Comparison of ENCODE assay signal across 30 mouse cellular contexts in the genomic region with DNA sequence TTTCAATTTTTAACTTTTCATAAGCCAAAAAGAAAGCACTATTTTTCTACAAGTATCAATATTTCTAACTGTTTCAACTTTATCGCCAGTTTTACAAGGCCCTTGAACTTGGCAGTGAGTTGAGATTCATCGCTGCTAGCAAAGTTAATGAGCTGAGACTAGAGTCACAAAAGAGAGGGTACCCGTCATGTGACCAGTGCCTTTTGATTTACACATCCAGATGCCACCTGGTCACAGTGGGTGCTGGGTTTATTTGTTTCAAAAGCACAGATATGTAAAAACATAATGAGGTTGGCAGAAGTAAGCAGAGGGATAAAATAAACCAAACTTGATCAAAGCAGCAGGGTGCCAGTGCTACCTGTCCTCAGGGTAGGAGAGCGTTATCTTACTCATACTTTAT.
DNase-seq lines count a peak whose midpoint lies in the region; ATAC-seq and TF ChIP-seq lines count a peak whose summit lies in the region.
"Had no signal": no experiment of that assay in that cellular context is flagged by ENCODE, and none has a peak within 500 bp of the region (broad histone marks: within the 10 kb centered on the region; RNA-seq: fewer than 3 reads in every experiment).

No protein-coding gene starts in this region.

- H3K27ac ChIP-seq in heart, embryonic 12.5 days (ENCODE audit: poor library complexity, severe bottlenecking): 0 out of 2 replicates have a peak overlapping the region, but pooled peaks have one; percentile 75
- no peak overlapping the region for H3K27ac ChIP-seq in heart, embryonic 11.5 days (ENCODE audit: low read depth, low read length)
- H3K27ac ChIP-seq in heart, postnatal 0 days (ENCODE audit: low read depth): 0 out of 2 replicates have a peak overlapping the region, but pooled peaks have one; percentile 16
- 0 out of 2 replicates have a peak overlapping the region, but pooled peaks have one; percentile 27 for H3K27ac ChIP-seq in brown adipose tissue, adult 24 weeks (replicated peaks; ENCODE audit: low read depth, low read length)
- H3K27ac ChIP-seq in limb, embryonic 10.5 days: 0 out of 2 replicates have a peak overlapping the region, but pooled peaks have one; percentile 71
- H3K27ac ChIP-seq in midbrain, embryonic 13.5 days: no peak overlapping the region
- H3K27ac ChIP-seq: forebrain, embryonic 12.5 days; hindbrain, embryonic 13.5 days; left cerebral cortex, adult 2 months; liver, embryonic 14.5 days; midbrain, embryonic 15.5 days; neural tube, embryonic 15.5 days had no signal

- no peak overlapping the region for H3K4me3 ChIP-seq in heart, embryonic 12.5 days
- H3K4me3 ChIP-seq in heart, embryonic 11.5 days (ENCODE audit: low read depth, low read length): no peak overlapping the region
- H3K4me3 ChIP-seq in heart, postnatal 0 days (ENCODE audit: low read depth, low read length): no peak overlapping the region
- no peak overlapping the region for H3K4me3 ChIP-seq in brown adipose tissue, adult 24 weeks (ENCODE audit: insufficient read depth, low read depth, low read length)
- no peak overlapping the region for H3K4me3 ChIP-seq in limb, embryonic 10.5 days
- H3K4me3 ChIP-seq in midbrain, embryonic 13.5 days (replicated peaks): no peak overlapping the region
- H3K4me3 ChIP-seq: forebrain, embryonic 12.5 days; hindbrain, embryonic 13.5 days; left cerebral cortex, adult 2 months; midbrain, embryonic 15.5 days; neural tube, embryonic 15.5 days had no signal

- H3K4me1 ChIP-seq in heart, embryonic 12.5 days (replicated peaks): peaks cover 47% of the 10 kb centered on the region
- H3K4me1 ChIP-seq in heart, embryonic 11.5 days (ENCODE audit: control insufficient read depth, insufficient read depth, low read length): peaks cover 24% of the 10 kb centered on the region
- peaks cover 20% of the 10 kb centered on the region for H3K4me1 ChIP-seq in heart, postnatal 0 days (ENCODE audit: control insufficient read depth, insufficient read depth)
- peaks cover 5% of the 10 kb centered on the region for H3K4me1 ChIP-seq in brown adipose tissue, adult 24 weeks (ENCODE audit: control insufficient read depth, insufficient read depth, insufficient read length, low read length)
- peaks cover 48% of the 10 kb centered on the region for H3K4me1 ChIP-seq in limb, embryonic 10.5 days
- peaks cover 35% of the 10 kb centered on the region for H3K4me1 ChIP-seq in midbrain, embryonic 13.5 days (replicated peaks)

- no peak for ATAC-seq in heart, embryonic 12.5 days (ENCODE audit: insufficient number of reproducible peaks, low FRiP score)
- ATAC-seq in heart, embryonic 11.5 days (replicated peaks; ENCODE audit: insufficient number of reproducible peaks, low FRiP score, low TSS enrichment): no peak
- ATAC-seq in heart, postnatal 0 days (ENCODE audit: insufficient read depth, low read depth): no peak
- ATAC-seq in granulocyte monocyte progenitor cell, adult 5-6 weeks (replicated peaks; ENCODE audit: poor library complexity, severe bottlenecking): no peak
- ATAC-seq in midbrain, embryonic 13.5 days: no peak
- ATAC-seq: forebrain, postnatal 0 days; midbrain, embryonic 15.5 days had no signal

- no peak for TF ChIP-seq EP300 in heart, postnatal 0 days (IDR thresholded peaks at IDR 0.05; ENCODE audit: low read depth)

- WGBS in heart, embryonic 12.5 days: 85% methylated on average over 4 of the region's 4 CpGs
- 78% methylated on average over 4 of the region's 4 CpGs for WGBS in heart, embryonic 11.5 days (ENCODE audit: insufficient replicate concordance)
- WGBS in heart, postnatal 0 days: 80% methylated on average over 4 of the region's 4 CpGs
- 50% methylated on average over 4 of the region's 4 CpGs for WGBS in limb, embryonic 10.5 days
- WGBS in midbrain, embryonic 13.5 days: 79% methylated on average over 4 of the region's 4 CpGs

- peaks cover 86% of the 10 kb centered on the region for H3K36me3 ChIP-seq in heart, embryonic 12.5 days
- H3K36me3 ChIP-seq in heart, embryonic 11.5 days (ENCODE audit: control insufficient read depth, insufficient read depth, low read length): peaks cover 38% of the 10 kb centered on the region
- H3K36me3 ChIP-seq in heart, postnatal 0 days (replicated peaks; ENCODE audit: control insufficient read depth, insufficient read depth, low read length): peaks cover 79% of the 10 kb centered on the region
- no peaks in the 10 kb centered on the region for H3K36me3 ChIP-seq in limb, embryonic 10.5 days
- no peaks in the 10 kb centered on the region for H3K36me3 ChIP-seq in midbrain, embryonic 13.5 days
- H3K36me3 ChIP-seq: forebrain, embryonic 12.5 days; G1E; hindbrain, embryonic 13.5 days; midbrain, embryonic 15.5 days; neural tube, embryonic 15.5 days had no signal

- no peaks in the 10 kb centered on the region for H3K9me3 ChIP-seq in heart, embryonic 12.5 days (replicated peaks)
- no peaks in the 10 kb centered on the region for H3K9me3 ChIP-seq in heart, embryonic 11.5 days (replicated peaks; ENCODE audit: control insufficient read depth, low read length)
- no peaks in the 10 kb centered on the region for H3K9me3 ChIP-seq in heart, postnatal 0 days (replicated peaks; ENCODE audit: control insufficient read depth, low read length)
- H3K9me3 ChIP-seq in limb, embryonic 10.5 days (replicated peaks): no peaks in the 10 kb centered on the region
- H3K9me3 ChIP-seq in midbrain, embryonic 13.5 days: no peaks in the 10 kb centered on the region
- H3K9me3 ChIP-seq: forebrain, embryonic 12.5 days; hindbrain, embryonic 13.5 days; midbrain, embryonic 15.5 days; neural tube, embryonic 15.5 days had no signal

- H3K4me2 ChIP-seq in heart, embryonic 12.5 days: no peak overlapping the region
- H3K4me2 ChIP-seq in heart, embryonic 11.5 days: no peak overlapping the region
- no peak overlapping the region for H3K4me2 ChIP-seq in heart, postnatal 0 days (ENCODE audit: low read depth, low read length)
- no peak overlapping the region for H3K4me2 ChIP-seq in midbrain, embryonic 13.5 days (replicated peaks)
- H3K4me2 ChIP-seq: forebrain, embryonic 12.5 days; hindbrain, embryonic 13.5 days; lung, embryonic 14.5 days; midbrain, embryonic 15.5 days; neural tube, embryonic 15.5 days had no signal

- H3K9ac ChIP-seq in heart, embryonic 12.5 days: no peak overlapping the region
- no peak overlapping the region for H3K9ac ChIP-seq in heart, embryonic 11.5 days (ENCODE audit: low read depth, low read length)
- H3K9ac ChIP-seq in heart, postnatal 0 days (replicated peaks; ENCODE audit: low read depth, low read length): no peak overlapping the region
- H3K9ac ChIP-seq in midbrain, embryonic 13.5 days (replicated peaks): no peak overlapping the region
- H3K9ac ChIP-seq: forebrain, embryonic 12.5 days; forebrain, postnatal 0 days; hindbrain, embryonic 13.5 days; liver, embryonic 14.5 days; lung, embryonic 14.5 days; midbrain, embryonic 15.5 days; neural tube, embryonic 15.5 days had no signal

- H3K27me3 ChIP-seq in heart, embryonic 12.5 days (replicated peaks): no peaks in the 10 kb centered on the region
- no peaks in the 10 kb centered on the region for H3K27me3 ChIP-seq in heart, embryonic 11.5 days (ENCODE audit: control insufficient read depth, insufficient read depth, low read length)
- H3K27me3 ChIP-seq in heart, postnatal 0 days (ENCODE audit: control insufficient read depth, insufficient read depth, low read length): no peaks in the 10 kb centered on the region
- H3K27me3 ChIP-seq in limb, embryonic 10.5 days (ENCODE audit: low read depth, poor library complexity, severe bottlenecking): no peaks in the 10 kb centered on the region
- no peaks in the 10 kb centered on the region for H3K27me3 ChIP-seq in midbrain, embryonic 13.5 days
- H3K27me3 ChIP-seq: forebrain, embryonic 12.5 days; hindbrain, embryonic 13.5 days; midbrain, embryonic 15.5 days; neural tube, embryonic 15.5 days had no signal

- no peak for TF ChIP-seq CTCF in heart, postnatal 0 days (IDR thresholded peaks at IDR 0.05; ENCODE audit: low read depth)

- DNase-seq in heart, postnatal 0 days (ENCODE audit: low spot score): no peak
- DNase-seq in heart, adult 9 months (ENCODE audit: low spot score in 2 of 2): no peak
- no peak for DNase-seq in limb, embryonic 10.5 days (ENCODE audit: low spot score)
- DNase-seq: adrenal gland, adult 8-10 months; cerebellum, adult 11 months; cerebellum, adult 9-10 months; cerebellum, postnatal 36 days; forebrain, postnatal 0 days; gastrocnemius, postnatal 14 days; heart, adult 11 months; heart, postnatal 14 days; kidney, adult 11 months; liver; lung, embryonic 14.5 days; lung, postnatal 14 days; retina, postnatal 1 day; right cerebral cortex, postnatal 25 days; thymus, postnatal 14 days had no signal

Comparison
In these comparisons a context has a peak if more than half of its experiments do, and no peak if none do; other contexts are left out.
1. H3K27ac ChIP-seq: peak in heart, embryonic 12.5 days (single experiment), heart, postnatal 0 days (single experiment), brown adipose tissue, adult 24 weeks (single experiment) and limb, embryonic 10.5 days (single experiment); none in heart, embryonic 11.5 days (single experiment) and midbrain, embryonic 13.5 days (single experiment).